Mouse (Mus musculus): ENCODE results near the gene Ano8.

Ano8 gene

GRCm38 (mm10) chr8:71498816-71499690 is 13.3 kb upstream of the Ano8 start:
- DNase-seq: no peak

- no peak for DNase-seq
Measured at GRCm38 (mm10) chr8:71497881-71498501, 12.2 kb upstream of the Ano8 start.

- DNase-seq: no peak
Measured at GRCm38 (mm10) chr8:71497077-71497645, 11.4 kb upstream of the Ano8 start.

GRCm38 (mm10) chr8:71496481-71496880 is 10.7 kb upstream of the Ano8 start:
- DNase-seq: no peak

GRCm38 (mm10) chr8:71495811-71496210 is 10.0 kb upstream of the Ano8 start:
- DNase-seq: no peak

GRCm38 (mm10) chr8:71495039-71495438 is 9.3 kb upstream of the Ano8 start:
- DNase-seq: peak; percentile 94

- DNase-seq: peak; percentile 88
Measured at GRCm38 (mm10) chr8:71488454-71488853, 2.7 kb upstream of the Ano8 start.

- peak; percentile 88 for DNase-seq
Measured at GRCm38 (mm10) chr8:71487691-71488445, 2.1 kb upstream of the Ano8 start, which contains the start of gene Gtpbp3. Gtpbp3 (plus strand) TSS chr8:71488103.

- DNase-seq: no peak
Measured at GRCm38 (mm10) chr8:71486136-71486529, 370 bp upstream of the Ano8 start.

- no peak for DNase-seq
Measured at GRCm38 (mm10) chr8:71484736-71485135, 1.0 kb downstream of the Ano8 start.

GRCm38 (mm10) chr8:71483932-71484331 is 1.8 kb downstream of the Ano8 start:
- peak; percentile 85 for DNase-seq

GRCm38 (mm10) chr8:71478943-71479342 is 6.8 kb downstream of the Ano8 start:
- no peak for DNase-seq

- peak; percentile 65 for DNase-seq
Measured at GRCm38 (mm10) chr8:71477196-71477845, 8.4 kb downstream of the Ano8 start.

- peak; percentile 90 for DNase-seq
Measured at GRCm38 (mm10) chr8:71476099-71476940, 9.4 kb downstream of the Ano8 start.

- no peak for DNase-seq
Measured at GRCm38 (mm10) chr8:71475702-71476075, 10.1 kb downstream of the Ano8 start.

GRCm38 (mm10) chr8:71474785-71475701 is 10.7 kb downstream of the Ano8 start:
- DNase-seq: no peak

GRCm38 (mm10) chr8:71474344-71474743 is 11.4 kb downstream of the Ano8 start:
- DNase-seq: no peak

GRCm38 (mm10) chr8:71472601-71473386 is 13.0 kb downstream of the Ano8 start:
- DNase-seq: no peak

GRCm38 (mm10) chr8:71471861-71472260 is 13.9 kb downstream of the Ano8 start:
- no peak for DNase-seq

- no peak for DNase-seq
Measured at GRCm38 (mm10) chr8:71470913-71471255, 14.9 kb downstream of the Ano8 start.
